Mouse (Mus musculus): ENCODE data around the gene Gm10974. TPM values are rescaled to one million over a fixed set of nuclear protein-coding genes. Genes with fewer than 3 reads are reported as not detected.
A peak's percentile ranks its signal among the peaks of the same experiment; 100 is the strongest.

Gene Gm10974
- polyA plus RNA-seq, 1 experiment, result not detected

DNA sequence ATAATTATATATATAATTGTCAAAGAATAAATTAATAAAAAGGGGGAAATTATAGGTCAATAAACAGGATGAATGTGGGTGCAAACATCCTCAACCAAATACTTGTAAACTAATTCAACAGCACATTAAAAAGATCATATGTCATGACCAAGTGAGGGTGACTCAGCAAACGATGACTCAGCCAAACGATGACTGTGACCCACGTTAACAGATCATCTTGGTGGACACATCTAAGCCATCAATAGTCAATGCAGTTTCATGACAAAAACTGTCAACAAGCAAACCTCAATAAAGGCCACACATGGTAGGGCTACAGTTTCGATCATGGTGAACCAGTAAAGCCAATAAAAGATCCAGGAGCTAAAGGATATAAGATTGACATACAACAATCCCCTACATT lies 6.7 kb upstream of the Gm10974 start:
- no peak for DNase-seq (ENCODE audit: low spot score)

DNA sequence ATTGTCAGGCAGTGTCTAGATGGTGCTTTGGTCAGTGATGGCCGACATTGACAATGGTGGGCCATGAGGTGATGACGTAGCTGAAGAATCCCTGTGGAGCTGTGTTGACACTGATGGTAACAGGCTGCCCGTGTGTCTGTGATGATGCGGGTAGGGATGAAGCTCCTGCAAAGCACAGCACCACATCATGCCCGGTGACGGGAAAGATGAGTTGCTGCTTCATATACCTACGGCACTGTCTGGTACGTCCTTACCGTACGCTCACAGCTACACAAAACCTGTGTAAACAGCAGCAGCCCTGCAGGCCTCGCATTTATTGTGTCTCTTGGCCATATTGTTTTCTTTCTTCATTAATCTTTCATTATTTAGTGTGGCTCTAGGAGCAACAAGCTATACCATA lies 1.2 kb upstream of the Gm10974 start:
- no peak for DNase-seq (ENCODE audit: low spot score)

GRCm38 (mm10) chr7:66365411-66365810 lies 294 bp upstream of the Gm10974 start:
- no peak for DNase-seq (ENCODE audit: low spot score)

DNA sequence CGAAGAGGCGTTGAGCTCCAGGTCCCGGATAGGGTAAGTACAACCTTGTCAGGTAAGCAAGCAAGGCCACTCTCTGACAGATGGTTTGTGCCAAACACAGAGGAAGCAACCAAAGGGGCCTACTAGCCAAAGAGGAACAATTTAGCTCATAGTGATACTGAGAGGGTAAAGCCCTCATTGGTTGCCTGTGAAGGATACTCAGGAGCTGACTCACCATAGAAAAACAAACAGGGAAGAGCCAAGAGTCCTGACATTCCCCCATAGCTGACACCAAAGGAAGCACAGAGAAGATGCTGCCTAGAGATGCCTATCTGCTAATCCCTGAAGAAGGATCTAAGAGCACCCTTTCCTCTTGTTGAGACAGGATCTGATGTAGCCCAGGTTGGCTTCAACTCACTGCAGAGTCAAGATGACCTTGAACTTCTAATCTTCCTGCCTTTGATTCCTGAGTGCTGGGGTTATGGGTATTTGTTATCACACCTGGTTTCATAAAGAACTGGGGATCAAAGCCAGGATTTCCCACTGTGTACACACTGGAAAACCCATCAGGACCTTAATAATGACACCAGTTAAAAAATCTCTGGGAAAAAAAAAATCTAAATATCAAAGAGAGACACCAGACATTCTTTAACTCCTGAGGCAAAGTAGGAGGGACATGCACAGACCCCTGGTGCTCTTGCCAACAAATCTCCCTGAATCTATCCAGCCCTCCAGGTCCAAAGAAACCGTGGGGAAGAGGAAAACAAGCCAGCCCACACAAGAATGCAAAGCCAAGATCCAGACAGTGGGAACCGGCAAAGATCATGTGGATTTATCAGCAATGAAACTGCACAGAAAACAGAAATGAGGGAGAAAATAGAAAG lies 3.6 kb downstream of the Gm10974 start:
- DNase-seq (ENCODE audit: low spot score), result no peak

DNA sequence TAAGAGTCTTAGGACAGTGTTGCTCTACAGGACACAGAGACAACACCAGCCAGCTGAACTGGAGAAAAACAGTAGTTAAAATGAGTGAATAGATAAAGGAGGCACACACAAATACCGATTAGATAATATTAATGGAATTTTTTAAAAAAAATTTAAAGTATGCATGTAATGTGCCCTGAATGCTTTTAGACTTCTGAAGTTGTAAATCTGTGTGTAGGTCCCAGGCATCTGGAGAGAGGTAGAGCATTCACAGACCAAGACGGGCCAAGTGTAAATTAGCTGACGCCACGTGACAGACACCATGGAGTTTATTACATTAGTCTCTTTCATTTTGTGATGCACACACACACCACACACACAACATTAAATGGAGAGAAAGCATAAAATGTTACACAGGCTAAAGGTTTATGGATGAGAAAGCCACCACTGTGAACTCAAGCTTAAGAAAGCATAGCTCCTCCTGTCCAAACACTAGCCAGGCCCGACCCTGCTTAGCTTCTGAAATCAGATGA lies 4.3 kb downstream of the Gm10974 start:
- no peak for DNase-seq (ENCODE audit: low spot score)

GRCm38 (mm10) chr7:66370970-66371369 lies 5.3 kb downstream of the Gm10974 start:
- DNase-seq (ENCODE audit: low spot score), result no peak

- no peak for DNase-seq (ENCODE audit: low spot score)
Measured at GRCm38 (mm10) chr7:66373391-66373790, 7.7 kb downstream of the Gm10974 start.

GRCm38 (mm10) chr7:66375736-66376135 lies 10.0 kb downstream of the Gm10974 start:
- no peak for DNase-seq (ENCODE audit: low spot score)

GRCm38 (mm10) chr7:66376560-66376959 lies 10.9 kb downstream of the Gm10974 start:
- DNase-seq (ENCODE audit: low spot score), result no peak

DNA sequence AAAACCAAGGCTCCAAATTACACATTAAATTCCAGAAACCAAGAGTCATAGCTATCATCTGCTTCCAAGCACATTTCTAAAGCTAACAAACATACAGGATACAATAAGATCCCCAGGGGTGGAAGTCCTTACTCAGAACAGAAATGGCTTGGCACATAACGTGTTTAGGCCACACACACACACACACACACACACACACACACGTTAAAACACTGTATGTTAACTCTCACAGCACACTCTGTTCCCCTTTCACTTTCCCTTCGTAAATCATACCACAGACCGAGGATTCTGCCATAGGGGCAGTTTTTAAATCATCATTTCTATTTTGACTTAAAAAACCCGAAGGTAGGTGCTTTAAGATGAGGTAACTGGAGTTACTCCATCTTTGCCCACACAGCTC lies 18.5 kb downstream of the Gm10974 start:
- DNase-seq (ENCODE audit: low spot score), result no peak

- no peak for DNase-seq (ENCODE audit: low spot score)
Measured at GRCm38 (mm10) chr7:66384891-66385290, 19.2 kb downstream of the Gm10974 start.

- no peak for DNase-seq (ENCODE audit: low spot score)
Measured at GRCm38 (mm10) chr7:66385826-66386225, 20.1 kb downstream of the Gm10974 start.

GRCm38 (mm10) chr7:66386411-66386810 lies 20.7 kb downstream of the Gm10974 start:
- no peak for DNase-seq (ENCODE audit: low spot score)

- DNase-seq (ENCODE audit: low spot score), result no peak
Measured at GRCm38 (mm10) chr7:66387419-66387812, 21.7 kb downstream of the Gm10974 start.

DNA sequence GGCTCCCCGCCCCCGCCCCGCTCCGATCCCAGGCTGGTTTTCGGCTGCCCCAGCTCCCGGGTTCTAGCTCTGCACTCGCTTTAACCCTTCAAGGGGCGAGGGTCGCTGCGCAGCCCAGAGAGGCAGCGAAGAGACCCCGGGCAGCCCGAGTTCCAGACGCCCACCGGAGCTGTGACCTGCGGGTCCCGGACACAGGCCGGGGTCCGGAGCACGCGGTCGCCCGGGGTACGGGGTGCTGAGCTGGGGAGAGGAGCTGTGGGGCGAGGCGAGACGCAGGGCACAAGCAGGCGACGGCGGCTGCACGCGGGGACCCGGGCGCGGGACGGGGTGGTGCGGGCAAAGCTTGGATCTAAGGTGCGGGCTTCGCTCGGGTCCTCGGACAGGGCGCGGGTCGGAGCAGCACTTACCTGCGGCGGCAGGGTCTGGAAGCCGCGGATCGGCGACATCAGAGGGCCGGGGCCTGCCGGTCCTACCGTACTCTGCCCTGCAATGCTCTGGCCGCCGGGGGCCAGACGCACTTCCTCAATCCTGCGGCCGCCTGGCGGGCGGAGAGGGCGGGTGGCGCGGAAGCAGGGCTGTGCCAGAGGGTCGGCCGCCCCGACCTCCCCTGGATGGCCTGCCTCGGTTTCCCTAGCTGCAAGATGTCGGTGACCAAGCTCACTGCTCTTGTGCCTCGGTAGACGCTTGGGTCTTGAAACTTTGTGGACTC lies 22.3 kb downstream of the Gm10974 start, which contains the start of gene Lrrk1:
Gene Lrrk1, minus strand, starts transcription at position 538 of the 709 bp plus-strand sequence.
- DNase-seq (ENCODE audit: low spot score), result peak; percentile 67

DNA sequence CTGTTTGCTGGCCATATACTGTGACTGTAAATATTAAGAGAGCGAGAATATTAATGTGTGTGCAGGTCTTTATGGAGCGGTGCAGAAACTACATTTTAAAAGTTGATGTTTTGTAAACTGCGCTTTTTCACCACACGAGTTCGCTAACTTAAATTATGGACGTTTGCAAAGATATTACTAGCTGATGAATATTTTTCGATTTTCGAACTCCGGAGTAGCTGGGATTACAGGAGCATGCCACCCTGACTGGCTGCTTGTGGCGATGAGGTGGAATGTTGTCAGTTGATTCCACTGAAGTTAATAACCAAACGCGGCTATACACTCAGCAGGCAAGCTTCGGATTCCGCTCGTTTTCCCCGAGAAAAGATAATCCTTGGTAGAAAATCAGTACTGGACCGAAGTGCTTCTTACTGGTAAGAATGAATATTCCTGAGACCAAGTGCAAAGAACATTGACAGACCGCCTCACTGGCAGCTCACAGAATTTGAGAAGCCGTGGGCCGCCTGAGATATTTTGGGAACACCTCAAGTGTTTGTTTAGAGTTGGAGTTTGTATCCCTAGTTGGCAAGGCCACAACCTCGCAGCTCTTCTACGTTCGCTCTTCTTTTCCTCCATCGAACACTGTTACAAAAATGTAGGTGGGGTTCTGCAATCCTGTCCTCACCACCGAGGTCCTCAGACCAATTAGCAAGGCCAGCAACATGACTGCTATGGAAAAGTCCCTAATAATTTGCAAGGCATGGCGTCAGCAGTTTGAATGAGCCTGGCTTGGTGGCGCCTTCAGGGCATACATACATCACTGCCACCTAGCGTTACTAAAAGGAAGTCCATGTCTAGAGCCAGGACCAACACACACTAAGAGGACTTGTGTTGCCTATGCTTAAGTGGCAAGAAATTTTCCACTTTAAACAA lies 23.2 kb downstream of the Gm10974 start:
- peak; percentile 40 for DNase-seq (ENCODE audit: low spot score)

DNA sequence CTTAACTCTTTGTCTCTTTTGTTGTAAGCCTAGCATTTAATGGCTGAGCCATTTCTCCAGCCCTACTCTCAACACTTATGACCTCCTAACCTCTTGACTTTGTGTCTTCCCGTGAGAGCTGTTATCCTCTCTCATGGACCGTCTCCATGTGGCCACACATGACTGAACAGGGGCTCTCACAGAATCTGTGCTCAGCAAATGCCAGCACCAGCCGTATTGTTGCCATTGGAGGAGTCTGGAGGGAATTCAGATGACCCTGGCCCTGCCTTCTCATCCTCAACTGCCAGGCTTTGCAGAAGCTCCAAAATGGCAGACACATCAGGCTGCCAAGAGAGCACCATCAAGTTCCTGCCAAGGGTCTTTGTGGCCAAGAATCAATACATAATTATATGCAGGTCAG lies 31.6 kb downstream of the Gm10974 start:
- no peak for DNase-seq (ENCODE audit: low spot score)

DNA sequence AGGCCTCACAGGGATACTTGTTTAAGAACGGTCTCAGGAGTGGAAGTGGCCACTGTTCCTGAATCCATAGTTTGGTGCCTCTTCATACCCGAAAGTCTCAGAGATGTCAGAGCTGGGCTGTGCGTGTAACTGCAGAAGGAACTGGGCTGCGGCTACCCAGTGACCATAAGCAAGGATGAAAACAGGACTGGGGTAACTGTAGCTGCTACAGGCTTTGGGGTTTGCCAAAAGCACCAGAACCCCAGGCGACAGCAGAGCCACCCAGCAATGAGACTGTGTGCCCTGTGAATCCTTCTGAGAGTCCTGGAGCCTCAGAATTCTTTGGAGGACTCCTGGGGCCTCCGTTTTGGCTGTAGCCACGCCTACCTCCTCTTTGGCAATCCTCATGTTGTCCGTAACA lies 35.9 kb downstream of the Gm10974 start:
- DNase-seq (ENCODE audit: low spot score), result no peak

DNA sequence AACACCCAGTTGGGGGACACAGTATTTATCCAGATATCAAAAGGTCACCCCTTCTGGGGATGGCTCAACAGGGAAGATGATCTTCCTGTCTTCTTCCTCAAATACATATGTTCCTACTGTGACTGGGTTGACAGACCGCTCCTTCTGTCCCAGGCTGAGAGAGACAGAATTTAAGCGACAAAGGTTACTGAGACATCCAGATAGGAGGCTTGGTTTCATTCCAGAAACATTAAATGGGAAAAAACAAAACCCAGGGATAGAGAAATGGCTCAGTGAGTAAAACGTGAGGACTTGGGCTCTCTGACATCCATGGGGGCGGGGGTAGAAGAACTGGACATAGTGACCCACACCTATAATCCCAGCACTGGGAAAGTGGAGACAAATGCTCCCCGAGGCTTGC lies 37.2 kb downstream of the Gm10974 start:
- no peak for DNase-seq (ENCODE audit: low spot score)

DNA sequence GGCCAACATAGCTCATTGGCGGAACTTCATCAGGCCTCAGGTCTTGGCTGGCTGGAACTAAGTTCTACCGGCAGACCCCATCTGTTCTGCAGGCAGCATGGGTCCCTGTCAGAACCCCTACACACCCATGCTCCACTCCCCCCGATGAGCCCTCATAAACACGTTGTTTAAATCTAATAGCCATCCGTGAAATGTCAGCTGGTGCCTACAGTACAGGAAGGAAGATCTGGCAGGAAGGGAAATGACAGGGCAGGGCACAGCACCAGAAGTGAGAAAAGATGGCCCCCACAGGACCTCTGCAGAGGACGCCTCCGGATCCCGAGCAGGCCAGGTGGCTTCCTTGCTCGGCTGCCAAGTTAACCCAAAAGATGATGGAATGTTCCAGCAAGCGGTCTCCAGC lies 38.4 kb downstream of the Gm10974 start:
- no peak for DNase-seq (ENCODE audit: low spot score)

DNA sequence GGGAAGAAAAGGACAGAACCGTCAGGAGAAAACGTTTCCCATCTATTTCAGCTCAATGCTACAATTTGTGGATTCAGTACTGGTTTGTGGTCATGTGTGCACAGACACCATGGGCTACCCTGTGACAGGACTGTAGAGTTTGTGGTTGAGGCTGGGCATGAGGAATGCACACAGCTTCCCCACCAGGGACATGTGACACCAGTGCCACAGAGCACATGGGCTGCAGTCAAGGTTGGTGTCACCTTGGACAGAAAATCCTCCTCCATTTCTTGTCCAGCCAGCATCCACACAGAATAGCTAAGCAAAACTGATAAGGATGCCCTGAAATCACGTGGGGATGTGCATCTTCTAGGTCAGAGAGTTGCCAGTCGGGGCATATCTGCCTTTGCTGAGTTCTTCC lies 39.1 kb downstream of the Gm10974 start:
- no peak for DNase-seq (ENCODE audit: low spot score)

GRCm38 (mm10) chr7:66405541-66405940 lies 39.8 kb downstream of the Gm10974 start:
- DNase-seq (ENCODE audit: low spot score), result no peak
